Mouse (Mus musculus): ENCODE results near the gene Aarsd1.

DNA sequence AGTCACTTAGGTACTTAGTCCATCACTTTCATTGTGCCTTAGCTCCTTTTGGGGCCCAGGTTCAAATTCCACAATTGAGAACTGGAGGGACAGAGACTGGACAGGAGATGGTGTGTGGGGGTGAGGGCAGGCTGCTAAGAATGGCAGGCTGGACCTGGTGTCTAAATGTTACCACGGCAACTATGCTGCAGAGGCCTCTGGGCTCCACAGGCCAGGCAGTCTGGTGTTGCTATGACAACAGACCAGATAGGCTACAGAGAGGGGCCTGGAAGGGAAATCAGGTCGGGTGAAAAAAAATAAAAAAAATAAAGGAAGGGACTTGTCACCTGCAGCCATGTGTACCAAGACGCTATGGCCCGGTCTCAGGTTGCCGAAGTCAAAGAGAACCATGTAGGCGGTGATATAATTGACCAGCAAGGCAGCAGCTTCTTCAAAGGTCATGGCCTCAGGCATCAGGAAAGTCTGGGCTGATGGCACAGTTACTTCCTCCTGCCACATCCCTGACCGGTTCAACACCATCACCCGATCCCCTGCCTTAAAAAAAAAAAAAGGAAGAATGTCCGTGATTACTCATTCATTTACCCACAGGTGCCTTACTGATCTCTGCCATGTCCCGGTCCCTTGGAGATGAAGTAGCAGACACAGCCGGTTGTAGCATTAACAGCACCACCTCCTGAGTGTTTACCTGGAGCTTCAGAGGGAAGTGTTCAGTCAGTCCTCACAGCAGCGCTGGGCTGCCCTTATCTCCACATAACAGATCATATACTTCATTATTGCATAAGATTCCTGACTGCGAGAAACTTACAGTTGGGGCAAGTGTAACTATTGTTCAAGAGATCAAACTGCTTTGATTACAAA, 45.4 kb upstream of the Aarsd1 start:
- TF ChIP-seq POLR2A (IDR thresholded peaks at IDR 0.05; ENCODE audit: low read depth, low read length): no peak
- TF ChIP-seq CTCF (IDR thresholded peaks at IDR 0.05; ENCODE audit: extremely low read depth, insufficient read length, insufficient replicate concordance, low read depth, low read length): no peak
